Mouse (Mus musculus) erythroblast, embryonic 14.5 days (primary cell): ENCODE measurements at regions not wholly inside any gene's neighbourhood (a gene's known extent, or its start where the extent isn't known, plus 50 kb on each side); places are given as distances from the start of the nearest gene placed in this dataset.

Experiments used
- GATA1 ChIP-seq: IDR thresholded peaks from 2 replicates; pipeline ENCODE4 v1.6.1; 2012; ENCODE audit warnings: low read length, inconsistent platforms, mixed read lengths
- TAL1 ChIP-seq: IDR thresholded peaks from 3 replicates; pipeline ENCODE4 v1.6.1; 2012; ENCODE audit warnings: low read length, inconsistent platforms, mixed read lengths

DNA sequence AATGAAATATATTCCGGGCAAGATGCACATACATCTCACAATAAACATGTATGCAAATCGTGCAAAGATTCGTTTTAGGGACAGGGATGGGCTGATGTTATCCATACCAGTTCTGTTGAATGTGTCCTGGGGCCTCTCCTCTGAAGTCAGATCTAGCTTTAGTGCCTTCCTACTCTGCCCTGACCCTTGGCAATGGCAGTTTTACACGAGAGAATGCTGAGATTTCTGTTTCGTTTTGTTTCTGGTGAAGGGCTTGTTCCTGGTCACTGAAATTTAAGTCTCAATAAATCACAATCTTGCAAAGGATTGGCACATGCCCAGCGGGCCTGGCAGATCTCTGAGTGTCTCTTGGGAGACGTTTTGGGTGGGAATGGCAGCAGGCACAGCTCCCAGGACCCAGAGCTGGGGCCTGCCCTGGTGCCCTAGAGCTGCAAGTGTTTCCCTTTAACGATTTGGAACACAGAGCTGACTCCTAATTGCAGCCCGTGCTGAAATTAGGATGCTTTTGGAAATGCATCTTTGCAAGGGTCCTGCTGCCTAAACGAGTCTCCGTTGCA lies 447.5 kb downstream of the Etnk1 start:
- no peak for TF ChIP-seq TAL1
- no peak for TF ChIP-seq GATA1
